Comparison of ENCODE assay signal across 12 mouse cellular contexts in the genomic region with DNA sequence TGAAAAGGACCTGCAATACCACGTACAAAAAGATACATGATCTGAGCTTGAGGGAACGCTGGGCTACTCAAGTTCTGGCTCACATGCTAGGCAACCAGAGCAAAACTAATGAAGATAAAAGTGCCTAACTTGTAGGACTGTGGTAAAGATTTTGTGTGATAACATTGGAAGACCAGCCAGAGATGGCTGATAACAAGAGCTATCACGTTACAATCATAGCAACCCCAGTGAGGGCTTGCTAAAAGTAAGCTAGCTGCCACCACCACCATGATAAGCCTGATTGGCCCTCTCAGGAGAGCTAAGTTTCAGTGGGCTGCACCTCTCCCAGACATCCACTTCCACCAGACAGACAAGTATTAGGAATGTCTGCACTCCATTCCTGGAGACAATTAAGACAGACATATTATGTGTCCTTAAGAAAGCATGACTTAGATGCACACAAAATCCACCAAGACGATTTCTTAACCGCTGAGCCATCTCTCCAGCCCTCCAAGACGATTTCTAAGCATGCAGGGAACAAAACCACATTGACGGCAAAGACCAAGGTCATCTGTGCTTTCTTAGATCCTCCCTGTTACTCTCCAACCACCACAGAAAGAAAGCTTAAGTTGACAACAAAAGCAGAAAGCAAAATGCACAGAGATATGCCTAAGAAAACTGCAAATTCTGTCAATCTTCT. TPM values are rescaled to one million over a fixed set of nuclear protein-coding genes. Genes with fewer than 3 reads are reported as not detected.
DNase-seq lines count a peak whose midpoint lies in the region; ATAC-seq and TF ChIP-seq lines count a peak whose summit lies in the region.
"Had no signal": no experiment of that assay in that cellular context is flagged by ENCODE, and none has a peak within 500 bp of the region (broad histone marks: within the 10 kb centered on the region; RNA-seq: fewer than 3 reads in every experiment).

No protein-coding gene starts in this region.

- WGBS in lung, embryonic 15.5 days: 50% methylated on average over 7 of the region's 7 CpGs
- 52% methylated on average over 7 of the region's 7 CpGs for WGBS in forebrain, embryonic 16.5 days

- peak overlapping the region; percentile 74 for H3K4me3 ChIP-seq in erythroblast, embryonic 14.5 days (replicated peaks)
- H3K4me3 ChIP-seq in lung, embryonic 15.5 days: peak overlapping the region; percentile 23
- peak overlapping the region; percentile 0; the same call in 1 of the 2 replicates for H3K4me3 ChIP-seq in forebrain, embryonic 16.5 days (replicated peaks; ENCODE audit: low read length)
- no peak overlapping the region for H3K4me3 ChIP-seq in myocyte
- H3K4me3 ChIP-seq: megakaryocyte, embryonic 14.5 days had no signal

- no peak overlapping the region for H3ac ChIP-seq in myocyte (ENCODE audit: control insufficient read depth, insufficient read length)

- no peak for DNase-seq in lung, postnatal 36 days
- no peak for DNase-seq in gastrocnemius, postnatal 4 days (ENCODE audit: low spot score in 2 of 2)
- DNase-seq: cerebellum, adult 9-11 months; gastrocnemius, postnatal 10 days; retina, postnatal 1 day had no signal

- H3K9me3 ChIP-seq in erythroblast, embryonic 14.5 days (ENCODE audit: control insufficient read depth, low read length): peaks cover 9% of the 10 kb centered on the region
- H3K9me3 ChIP-seq in lung, embryonic 15.5 days: no peaks in the 10 kb centered on the region
- no peaks in the 10 kb centered on the region for H3K9me3 ChIP-seq in forebrain, embryonic 16.5 days (ENCODE audit: control insufficient read depth, low read length)
- H3K9me3 ChIP-seq: megakaryocyte, embryonic 14.5 days had no signal

- no peak overlapping the region; the same call in 1 of the 2 replicates for H3K9ac ChIP-seq in lung, embryonic 15.5 days
- no peak overlapping the region for H3K9ac ChIP-seq in forebrain, embryonic 16.5 days (replicated peaks; ENCODE audit: low read depth, low read length)

- no peak for TF ChIP-seq POLR2A in myocyte (IDR thresholded peaks at IDR 0.05; ENCODE audit: insufficient read length, low read depth)

- peak overlapping the region; percentile 38 for H3K4me2 ChIP-seq in lung, embryonic 15.5 days
- peak overlapping the region; percentile 12 for H3K4me2 ChIP-seq in forebrain, embryonic 16.5 days (ENCODE audit: low read length)
- H3K4me2 ChIP-seq in myocyte (ENCODE audit: low read depth): peak overlapping the region; percentile 42

- H3K27ac ChIP-seq in lung, embryonic 15.5 days: no peak overlapping the region
- H3K27ac ChIP-seq in forebrain, embryonic 16.5 days (ENCODE audit: low read length): no peak overlapping the region

- no peak for ATAC-seq in erythroblast, adult 5-6 weeks (replicated peaks; ENCODE audit: low FRiP score, poor library complexity, severe bottlenecking)
- no peak for ATAC-seq in lung, embryonic 15.5 days (ENCODE audit: borderline replicate concordance, extremely low read depth, low FRiP score, low TSS enrichment)
- ATAC-seq in forebrain, embryonic 16.5 days: no peak
- no peak for ATAC-seq in frontal cortex, adult (ENCODE audit: low TSS enrichment)

- peaks cover 83% of the 10 kb centered on the region for H3K36me3 ChIP-seq in erythroblast, embryonic 14.5 days (ENCODE audit: control insufficient read depth)
- no peaks in the 10 kb centered on the region for H3K36me3 ChIP-seq in lung, embryonic 15.5 days
- no peaks in the 10 kb centered on the region for H3K36me3 ChIP-seq in forebrain, embryonic 16.5 days (ENCODE audit: control insufficient read depth, insufficient read depth)
- no peaks in the 10 kb centered on the region for H3K36me3 ChIP-seq in myocyte (ENCODE audit: control insufficient read depth, insufficient read depth)

- peaks cover 79% of the 10 kb centered on the region for H3K4me1 ChIP-seq in erythroblast, embryonic 14.5 days (ENCODE audit: control insufficient read depth)
- peaks cover 30% of the 10 kb centered on the region for H3K4me1 ChIP-seq in lung, embryonic 15.5 days
- peaks cover 22% of the 10 kb centered on the region for H3K4me1 ChIP-seq in forebrain, embryonic 16.5 days (replicated peaks; ENCODE audit: control insufficient read depth, insufficient read depth, low read length)

- H3K79me2 ChIP-seq in myocyte (ENCODE audit: control insufficient read depth, insufficient read depth): no peaks in the 10 kb centered on the region

- H3K27me3 ChIP-seq in erythroblast, embryonic 14.5 days (ENCODE audit: control insufficient read depth): peaks cover 9% of the 10 kb centered on the region; the same call in 1 of the 2 replicates
- peaks cover 8% of the 10 kb centered on the region; the same call in 1 of the 2 replicates for H3K27me3 ChIP-seq in lung, embryonic 15.5 days
- 0 out of 2 replicates have a peak, but pooled peaks cover 2% of the 10 kb centered on the region for H3K27me3 ChIP-seq in forebrain, embryonic 16.5 days (replicated peaks; ENCODE audit: control insufficient read depth, insufficient read depth, low read length)
- no peaks in the 10 kb centered on the region for H3K27me3 ChIP-seq in myocyte (ENCODE audit: control insufficient read depth, insufficient read depth, insufficient read length)

TF ChIP-seq in myocyte, 11 proteins besides CTCF, POLR2A, EP300 and RAD21:
- TF ChIP-seq SRF (IDR thresholded peaks at IDR 0.05; ENCODE audit: control insufficient read depth, insufficient read length, low read depth) (no peak), E2F4 (IDR thresholded peaks at IDR 0.05; ENCODE audit: insufficient read depth) (no peak), MYOD1 (IDR thresholded peaks at IDR 0.05; ENCODE audit: control insufficient read depth in 1 of 3, insufficient read length in 2 of 3, low read depth in 2 of 3) (no peak), MYOG (IDR thresholded peaks at IDR 0.05; ENCODE audit: control insufficient read depth in 1 of 3, insufficient read depth in 1 of 3, insufficient read length in 2 of 3, low read depth in 2 of 3) (no peak), REST (IDR thresholded peaks at IDR 0.05; ENCODE audit: insufficient read depth, insufficient read length) (no peak), TCF12 (IDR thresholded peaks at IDR 0.05; ENCODE audit: insufficient read depth, poor library complexity, severe bottlenecking) (no peak), CEBPB (IDR thresholded peaks at IDR 0.05; ENCODE audit: insufficient read depth, poor library complexity, severe bottlenecking) (no peak), MAX (IDR thresholded peaks at IDR 0.05; ENCODE audit: low read depth) (no peak), POLR2AphosphoS2 (IDR thresholded peaks at IDR 0.05; ENCODE audit: insufficient read length, low read depth) (no peak), USF1 (IDR thresholded peaks at IDR 0.05; ENCODE audit: low read depth) (no peak), TCF3 (IDR thresholded peaks at IDR 0.05; ENCODE audit: insufficient read length, low read depth) (no peak)

RNA-seq across cellular contexts. Expression of a gene that starts 3.0 kb away (rescaled TPM):
- polyA plus RNA-seq in erythroblast, embryonic 14.5 days (2012): 77.8 and 94.4 TPM in 2 replicates
- total RNA-seq in erythroblast, adult 5-6 weeks (2015; ENCODE audit: low replicate concordance): 63.7 and 78.6 TPM in 2 replicates
- 55.2 and 86.4 TPM in 2 replicates for total RNA-seq in erythroblast, adult 5-6 weeks (2017; ENCODE audit: low replicate concordance)
- polyA plus RNA-seq in lung, embryonic 15.5 days (2015; fragmentation: Nextera tagmentation; extraction: Ambion mirVana): 144 and 154 TPM in 2 replicates
- polyA plus RNA-seq in forebrain, embryonic 16.5 days (2015; fragmentation: Nextera tagmentation; extraction: Ambion mirVana): 58.0 and 62.8 TPM in 2 replicates
- polyA plus RNA-seq in myocyte (2012; fragmentation: generic; extraction: Trizol): 6.0 TPM
- total RNA-seq in gastrocnemius, postnatal 4 days (2021): 10 to 100 TPM; 31.7 to 34.9 TPM

RNA-seq across cellular contexts. Expression of a gene that starts 51.3 kb away (rescaled TPM):
- 0.04 TPM in 1 of 2 replicates, not detected in the other for polyA plus RNA-seq in erythroblast, embryonic 14.5 days (2012)
- total RNA-seq in erythroblast, adult 5-6 weeks (2015; ENCODE audit: low replicate concordance): not detected in 2 replicates
- total RNA-seq in erythroblast, adult 5-6 weeks (2017; ENCODE audit: low replicate concordance): not detected in 2 replicates
- not detected in 2 replicates for polyA plus RNA-seq in lung, embryonic 15.5 days (2015; fragmentation: Nextera tagmentation; extraction: Ambion mirVana)
- polyA plus RNA-seq in forebrain, embryonic 16.5 days (2015; fragmentation: Nextera tagmentation; extraction: Ambion mirVana): not detected in 2 replicates
- polyA plus RNA-seq in myocyte (2012; fragmentation: generic; extraction: Trizol): not detected
- not detected for total RNA-seq in gastrocnemius, postnatal 4 days (2021)
- total RNA-seq: gastrocnemius, postnatal 10 days had no signal
